Mouse (Mus musculus): ENCODE results near the gene Cfap61.

DNA sequence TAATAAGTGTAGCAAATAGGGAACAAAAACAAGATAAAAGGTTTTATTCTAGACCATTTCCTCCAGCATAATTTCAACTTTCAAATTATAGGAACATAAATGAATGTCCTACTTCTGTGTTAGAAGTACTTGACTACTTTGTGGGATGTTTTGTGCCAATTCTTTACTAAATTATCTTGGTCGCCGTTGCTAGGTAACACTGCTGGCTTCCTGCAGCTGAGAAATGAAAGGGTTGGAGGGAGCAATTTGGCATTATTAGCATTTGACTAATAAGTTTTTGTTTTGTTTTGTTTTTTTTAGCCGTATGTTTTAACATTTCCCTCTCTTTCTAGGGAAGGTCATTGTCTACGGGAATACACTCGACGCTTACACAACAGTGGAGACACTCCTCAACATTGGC, 194.0 kb downstream of the Cfap61 start:
- TF ChIP-seq CTCF (IDR thresholded peaks at IDR 0.05; ENCODE audit: low read depth) = no peak
- TF ChIP-seq EP300 (IDR thresholded peaks at IDR 0.05; ENCODE audit: low read depth) = no peak
